Mouse (Mus musculus): ENCODE measurements at regions not wholly inside any gene's neighbourhood (a gene's known extent, or its start where the extent isn't known, plus 50 kb on each side); places are given as distances from the start of the nearest gene placed in this dataset.

GRCm38 (mm10) chr6:117617168-117617567 is 223.8 kb upstream of the Zfp637 start:
- no peak for DNase-seq (ENCODE audit: low spot score)

- no peak for DNase-seq (ENCODE audit: low spot score)
Observed at GRCm38 (mm10) chr6:117617951-117618350, 223.0 kb upstream of the Zfp637 start.

DNA sequence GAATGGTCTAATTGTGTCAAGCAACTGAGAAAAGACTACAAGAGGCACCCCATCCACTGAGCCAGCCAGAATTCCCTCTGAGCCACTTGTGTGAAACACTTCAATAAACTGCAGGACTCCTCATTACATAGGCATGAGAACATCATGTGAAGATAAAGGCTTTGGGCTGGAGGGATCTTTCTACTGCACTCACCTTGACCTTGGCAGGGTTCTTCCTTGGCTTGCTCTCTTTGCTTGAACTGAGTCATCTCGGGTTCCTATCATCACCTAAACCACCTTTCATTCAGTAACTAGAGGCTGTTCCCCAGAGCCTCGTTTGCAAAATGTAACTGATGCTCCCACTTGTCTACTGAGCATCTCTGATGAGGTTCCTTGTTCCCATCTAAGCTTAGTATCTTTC is 221.4 kb upstream of the Zfp637 start:
- DNase-seq (ENCODE audit: low spot score) = no peak

- DNase-seq (ENCODE audit: low spot score) = no peak
Observed at GRCm38 (mm10) chr6:117622446-117622845, 218.5 kb upstream of the Zfp637 start.

GRCm38 (mm10) chr6:117622946-117623345 is 218.0 kb upstream of the Zfp637 start:
- DNase-seq (ENCODE audit: low spot score) = no peak

- no peak for DNase-seq (ENCODE audit: low spot score)
Observed at GRCm38 (mm10) chr6:117625716-117626115, 215.3 kb upstream of the Zfp637 start.

DNA sequence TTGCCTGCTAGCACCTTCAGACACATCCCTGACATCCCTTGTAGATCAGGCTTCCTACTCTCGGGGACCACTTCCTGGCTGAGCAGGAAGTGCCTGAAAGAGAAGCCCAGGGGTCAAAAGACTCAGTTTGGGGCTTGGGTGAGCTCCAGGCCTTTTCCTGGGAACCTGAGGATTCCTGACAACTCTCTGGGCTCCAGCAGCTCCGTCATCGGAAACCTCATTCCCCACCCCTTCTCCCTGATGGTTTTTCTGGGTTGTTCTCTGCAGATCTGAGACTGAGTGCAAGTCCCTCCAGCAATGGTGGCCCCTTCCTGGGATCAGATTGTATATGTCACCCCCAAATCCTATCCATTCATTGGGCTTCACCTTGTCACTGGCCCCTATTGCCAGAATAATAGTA is 213.5 kb upstream of the Zfp637 start:
- no peak for DNase-seq (ENCODE audit: low spot score)

GRCm38 (mm10) chr6:117646628-117647027 is 194.4 kb upstream of the Zfp637 start:
- peak; percentile 34 for DNase-seq (ENCODE audit: low spot score)

GRCm38 (mm10) chr6:117650541-117650940 is 190.4 kb upstream of the Zfp637 start:
- no peak for DNase-seq (ENCODE audit: low spot score)

- no peak for DNase-seq (ENCODE audit: low spot score)
Observed at GRCm38 (mm10) chr6:117651551-117651950, 189.4 kb upstream of the Zfp637 start.

- DNase-seq (ENCODE audit: low spot score) = peak; percentile 14
Observed at GRCm38 (mm10) chr6:117652012-117652411, 189.0 kb upstream of the Zfp637 start.

- peak; percentile 79 for DNase-seq (ENCODE audit: low spot score)
Observed at GRCm38 (mm10) chr6:117652917-117653316, 188.1 kb upstream of the Zfp637 start.

DNA sequence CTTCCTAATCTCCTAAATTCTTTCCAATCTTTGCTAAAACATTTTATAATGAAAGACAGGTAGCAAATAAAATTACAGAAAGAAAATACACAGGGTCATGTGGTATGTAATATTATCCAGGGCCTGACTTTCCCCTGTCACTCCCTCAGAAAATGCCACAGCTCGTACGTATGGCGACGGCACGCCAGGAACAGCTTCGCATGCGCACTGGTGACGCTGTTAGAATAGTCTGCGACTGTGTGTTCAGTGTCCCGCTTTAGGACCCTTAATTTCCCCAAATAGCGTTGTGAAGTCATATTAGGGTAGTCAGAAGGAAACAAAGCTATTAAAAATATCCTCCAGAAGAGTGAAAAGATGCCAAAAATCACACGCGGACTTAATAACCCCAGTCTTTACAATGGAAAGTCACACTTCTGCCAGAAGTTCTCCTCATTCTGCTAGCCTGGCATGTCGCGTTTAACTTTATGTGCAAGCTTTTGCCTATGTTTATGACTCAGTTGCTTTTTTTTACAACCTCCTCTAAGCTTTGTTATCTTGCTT is 187.0 kb upstream of the Zfp637 start:
- no peak for DNase-seq (ENCODE audit: low spot score)

GRCm38 (mm10) chr6:117655986-117656385 is 185.0 kb upstream of the Zfp637 start:
- no peak for DNase-seq (ENCODE audit: low spot score)

GRCm38 (mm10) chr6:117660576-117660975 is 180.4 kb upstream of the Zfp637 start:
- DNase-seq (ENCODE audit: low spot score) = peak; percentile 17

GRCm38 (mm10) chr6:117662635-117663034 is 178.3 kb upstream of the Zfp637 start:
- peak; percentile 45 for DNase-seq (ENCODE audit: low spot score)

GRCm38 (mm10) chr6:117670337-117670736 is 170.6 kb upstream of the Zfp637 start:
- DNase-seq (ENCODE audit: low spot score) = no peak

- no peak for DNase-seq (ENCODE audit: low spot score)
Observed at GRCm38 (mm10) chr6:117670792-117671525, 170.0 kb upstream of the Zfp637 start.

GRCm38 (mm10) chr6:117675059-117675800 is 165.8 kb upstream of the Zfp637 start:
- no peak for DNase-seq (ENCODE audit: low spot score)

- DNase-seq (ENCODE audit: low spot score) = no peak
Observed at GRCm38 (mm10) chr6:117676064-117676821, 164.7 kb upstream of the Zfp637 start.

DNA sequence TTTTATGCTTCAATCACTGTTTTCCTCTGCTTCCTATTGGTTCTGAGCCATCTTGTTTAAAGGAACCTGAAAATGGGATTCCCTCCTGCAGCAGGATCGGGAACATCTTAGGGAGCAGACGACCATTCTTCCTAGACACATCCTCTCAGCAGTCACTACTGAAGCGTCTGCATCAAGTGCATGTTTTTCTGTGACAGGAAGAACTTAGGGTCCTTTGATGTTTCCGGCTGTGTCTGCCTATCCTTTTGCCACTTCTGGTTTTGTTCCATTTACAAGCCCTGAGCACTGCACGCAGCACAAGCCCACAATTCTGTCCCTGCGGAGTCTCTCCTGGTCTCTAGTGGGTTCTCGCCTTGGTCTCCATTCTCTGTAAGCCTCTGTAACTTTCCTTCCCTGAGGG is 163.9 kb upstream of the Zfp637 start:
- no peak for DNase-seq (ENCODE audit: low spot score)

DNA sequence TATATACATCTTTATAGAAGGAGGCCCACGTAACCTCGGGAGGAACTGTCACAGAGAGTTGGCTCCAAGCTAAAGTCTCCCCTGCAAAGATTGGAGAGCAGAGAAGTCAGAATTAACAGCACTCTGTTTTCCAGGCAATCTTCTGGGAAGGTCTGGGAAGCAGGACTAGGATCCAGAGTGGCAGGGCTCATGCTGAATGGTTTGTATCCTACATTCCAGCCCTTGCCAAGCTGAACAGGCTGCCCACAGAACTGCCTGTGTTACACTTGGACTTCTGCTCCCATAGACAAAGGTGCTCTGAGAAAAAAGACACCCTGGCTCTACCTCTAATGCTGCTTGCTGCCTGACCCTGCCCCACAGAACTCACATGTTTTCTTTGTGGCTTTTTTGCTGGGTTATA is 163.2 kb upstream of the Zfp637 start:
- no peak for DNase-seq (ENCODE audit: low spot score)

DNA sequence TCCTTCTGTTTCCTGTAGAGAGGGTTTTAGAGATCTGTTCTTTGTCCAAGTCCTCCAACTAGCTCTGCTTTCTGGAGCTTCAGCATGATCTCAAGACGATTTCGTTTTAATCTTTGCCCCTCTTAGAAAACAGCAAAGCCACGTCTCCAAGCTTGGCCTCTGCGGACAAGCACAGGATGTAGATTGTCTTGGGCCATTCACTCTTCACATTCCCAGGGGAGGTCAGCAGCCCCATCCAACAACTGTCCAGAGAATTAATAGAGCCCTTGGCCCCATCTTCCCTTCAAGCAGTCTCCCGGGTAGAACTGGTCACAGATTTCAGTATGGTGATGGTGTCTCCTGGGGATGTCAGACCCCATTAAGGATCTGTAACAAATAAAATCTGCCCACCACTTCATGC is 162.7 kb upstream of the Zfp637 start:
- DNase-seq (ENCODE audit: low spot score) = no peak
